Mouse (Mus musculus) heart, embryonic 11.5 days (tissue): ENCODE data around the gene Gm17509. TPM values are rescaled to one million over a fixed set of nuclear protein-coding genes. Genes with fewer than 3 reads are reported as not detected.

Experiments
- ATAC-seq: fragments of 200-750 bp; cut with Nextera tagmentation; replicated peaks from 2 replicates; pipeline ENCODE4 v1.8.0; 2017; ENCODE audit warnings: moderate library complexity; ENCODE audit not compliant: insufficient number of reproducible peaks, low FRiP score, low TSS enrichment
- H3K27ac ChIP-seq: fragments of 300-500 bp; sonication (generic); 2 replicates; pipeline ENCODE4 v1.5.1; 2014; ENCODE audit warnings: mild to moderate bottlenecking, low read depth, low read length
- H3K27me3 ChIP-seq: fragments of 300-500 bp; sonication (generic); 2 replicates; pipeline ENCODE4 v1.6.1; 2014; ENCODE audit warnings: mild to moderate bottlenecking, low read length, mixed read lengths; ENCODE audit not compliant: control insufficient read depth, insufficient read depth
- H3K36me3 ChIP-seq: fragments of 300-500 bp; sonication (generic); 2 replicates; pipeline ENCODE4 v1.6.1; 2014; ENCODE audit warnings: mild to moderate bottlenecking, low read length, moderate library complexity, mixed read lengths; ENCODE audit not compliant: control insufficient read depth, insufficient read depth
- H3K4me1 ChIP-seq: fragments of 300-500 bp; sonication (generic); 2 replicates; pipeline ENCODE4 v1.6.1; 2014; ENCODE audit warnings: low read length; ENCODE audit not compliant: control insufficient read depth, insufficient read depth
- H3K4me2 ChIP-seq: fragments of 300-500 bp; sonication (generic); 2 replicates; pipeline ENCODE4 v1.6.1; 2014; ENCODE audit warnings: mild to moderate bottlenecking, moderate library complexity
- H3K4me3 ChIP-seq: fragments of 300-500 bp; sonication (generic); 2 replicates; pipeline ENCODE4 v1.5.1; 2014; ENCODE audit warnings: low read depth, low read length
- H3K9ac ChIP-seq: fragments of 300-500 bp; sonication (generic); 2 replicates; pipeline ENCODE4 v1.6.1; 2014; ENCODE audit warnings: mild to moderate bottlenecking, low read depth, low read length, moderate library complexity
- H3K9me3 ChIP-seq: fragments of 300-500 bp; sonication (generic); replicated peaks from 2 replicates; pipeline ENCODE4 v1.6.1; 2016; ENCODE audit warnings: low read length; ENCODE audit not compliant: control insufficient read depth
- WGBS: fragments of 180-500 bp; shearing (Covaris S2); extraction: QIAGEN DNeasy Blood & Tissue Kit; methylation state at CpG from one replicate; pipeline ENCODE4 v1.1.7; 2014; ENCODE audit not compliant: insufficient replicate concordance; 5-methylcytosine and 5-hydroxymethylcytosine counted together
- polyA plus RNA-seq: library from polyadenylated mRNA; unstranded; fragments of >200 nt; fragmentation: Nextera tagmentation; extraction: Ambion mirVana; gene quantifications from 2 replicates; pipeline ENCODE4 v1.2.1, GENCODE M21; 2014

Gene Gm17509
- polyA plus RNA-seq, 1 experiment from 2014 or later, result 0.19 TPM

DNA sequence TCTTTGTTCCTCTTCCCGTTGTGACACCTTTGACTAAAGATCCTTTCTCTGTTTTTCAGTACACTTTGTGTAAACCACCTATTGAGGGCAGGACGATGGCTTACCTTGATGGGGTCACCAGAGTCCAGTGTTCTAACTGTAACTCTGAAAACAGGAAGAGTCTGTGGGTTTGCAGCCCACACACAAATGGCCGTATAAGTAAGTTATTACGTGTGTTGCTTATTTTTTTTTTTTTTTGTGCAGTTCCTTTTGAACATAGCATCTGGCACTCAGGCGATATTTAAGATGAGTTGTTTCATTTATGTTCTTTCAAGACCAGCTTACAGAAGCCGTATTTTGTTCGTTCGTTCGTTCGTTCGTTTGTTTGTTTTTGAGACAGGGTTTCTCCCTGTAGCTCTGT lies 3.3 kb downstream of the Gm17509 start:
- no peaks in the 10 kb centered on the region for H3K27me3 ChIP-seq
- no peak overlapping the region for H3K4me3 ChIP-seq
- no peak for ATAC-seq
- no peak overlapping the region for H3K4me2 ChIP-seq
- H3K9me3 ChIP-seq, result no peaks in the 10 kb centered on the region
- 57% methylated on average over 11 of the region's 11 CpGs for WGBS
- no peak overlapping the region for H3K27ac ChIP-seq
- no peak overlapping the region for H3K9ac ChIP-seq
- peaks cover 2% of the 10 kb centered on the region; the same call in 1 of the 2 replicates for H3K4me1 ChIP-seq
- H3K36me3 ChIP-seq, result no peaks in the 10 kb centered on the region

GRCm38 (mm10) chr13:117216752-117217363 lies 4.0 kb downstream of the Gm17509 start:
- 31% methylated on average over 9 of the region's 9 CpGs for WGBS
- Histone ChIP-seq H3K9ac (no peak overlapping the region), H3K27me3 (no peaks in the 10 kb centered on the region), H3K27ac (no peak overlapping the region), H3K4me3 (no peak overlapping the region), H3K9me3 (no peaks in the 10 kb centered on the region), H3K36me3 (no peaks in the 10 kb centered on the region), H3K4me1 (peaks cover 2% of the 10 kb centered on the region; the same call in 1 of the 2 replicates), H3K4me2 (no peak overlapping the region)
- ATAC-seq, result no peak

DNA sequence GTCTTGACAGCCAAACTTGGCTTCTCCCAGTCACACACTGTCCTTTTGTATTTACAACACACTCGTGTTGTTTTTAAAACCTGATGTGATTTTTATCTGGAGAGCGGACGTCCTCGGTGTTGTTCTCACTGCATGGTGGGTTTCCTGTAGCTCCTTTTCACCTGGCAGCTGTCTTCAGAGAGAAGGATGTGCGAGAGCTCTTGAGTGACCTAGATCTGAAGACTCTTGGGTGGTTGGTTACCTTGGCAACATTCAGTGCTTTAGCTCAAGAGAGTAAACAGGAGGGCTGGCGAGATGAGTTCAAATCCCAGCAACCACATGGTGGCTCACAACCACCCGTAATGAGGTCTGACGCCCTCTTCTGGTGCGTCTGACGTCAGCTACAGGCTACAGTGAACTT lies 4.7 kb downstream of the Gm17509 start:
- Histone ChIP-seq H3K4me2 (no peak overlapping the region), H3K4me3 (no peak overlapping the region), H3K9me3 (no peaks in the 10 kb centered on the region), H3K36me3 (no peaks in the 10 kb centered on the region), H3K27me3 (no peaks in the 10 kb centered on the region), H3K4me1 (no peaks in the 10 kb centered on the region), H3K9ac (no peak overlapping the region), H3K27ac (no peak overlapping the region)
- ATAC-seq, result no peak
- WGBS, result 20% methylated on average over 10 of the region's 10 CpGs

DNA sequence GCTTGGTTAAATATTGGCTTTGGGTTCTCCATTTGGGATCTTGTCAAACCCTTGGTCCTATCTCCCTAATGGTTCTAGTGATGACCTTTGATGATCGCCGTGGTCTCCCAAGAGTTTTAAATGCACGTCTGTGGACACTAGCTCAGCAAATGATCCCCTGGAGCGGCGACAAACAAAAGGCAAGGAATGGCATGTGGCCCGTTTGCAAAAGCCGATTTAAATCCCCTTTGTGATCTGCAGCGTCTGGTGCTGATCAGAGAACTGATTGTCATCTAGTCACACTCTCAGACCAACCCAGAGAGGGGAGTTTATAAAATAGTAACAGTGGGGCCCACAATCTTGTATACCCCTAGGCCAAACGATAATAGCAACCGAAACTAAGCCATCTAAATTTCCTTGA lies 5.4 kb downstream of the Gm17509 start:
- Histone ChIP-seq H3K9ac (no peak overlapping the region), H3K27ac (no peak overlapping the region), H3K9me3 (no peaks in the 10 kb centered on the region), H3K4me2 (no peak overlapping the region), H3K4me1 (no peaks in the 10 kb centered on the region), H3K4me3 (no peak overlapping the region), H3K36me3 (no peaks in the 10 kb centered on the region), H3K27me3 (no peaks in the 10 kb centered on the region)
- WGBS, result 11% methylated on average over 10 of the region's 10 CpGs
- no peak for ATAC-seq

DNA sequence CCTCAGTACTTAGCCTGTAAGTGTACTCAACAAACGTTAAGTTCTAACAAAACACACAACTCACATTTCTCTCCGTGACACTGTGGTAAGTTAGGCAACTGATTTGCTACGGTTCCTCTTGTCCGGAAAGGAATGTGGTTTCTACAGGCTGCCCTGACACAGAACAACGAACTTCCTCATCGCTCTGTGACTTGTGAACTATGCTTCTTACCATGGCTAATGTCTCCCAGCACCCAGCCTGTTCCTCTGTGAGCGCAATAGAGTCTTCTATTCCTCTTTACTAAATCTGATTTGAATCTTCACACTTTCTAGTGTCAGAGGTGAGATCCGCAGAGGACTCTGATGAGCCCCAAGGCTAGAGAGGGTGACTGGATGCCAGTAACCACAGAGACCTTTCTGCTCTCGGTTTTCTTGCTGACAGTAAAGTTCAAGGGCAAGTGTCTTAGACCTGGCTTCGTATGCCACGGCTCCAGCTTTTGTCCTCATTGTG lies 9.4 kb downstream of the Gm17509 start:
- Histone ChIP-seq H3K36me3 (no peaks in the 10 kb centered on the region), H3K27ac (no peak overlapping the region), H3K4me2 (no peak overlapping the region), H3K9ac (no peak overlapping the region), H3K9me3 (no peaks in the 10 kb centered on the region), H3K27me3 (no peaks in the 10 kb centered on the region), H3K4me3 (no peak overlapping the region), H3K4me1 (no peaks in the 10 kb centered on the region)
- 63% methylated on average over 11 of the region's 11 CpGs for WGBS
- ATAC-seq, result no peak

GRCm38 (mm10) chr13:117208236-117208635 lies 12.6 kb downstream of the Gm17509 start, which contains the start of gene Emb:
Gene Emb, plus strand, starts transcription at chr13:117208536.
- H3K9ac ChIP-seq, result no peak within 1 kb of the TSS
- no peak for ATAC-seq
- no peaks in the 10 kb centered on the region for H3K9me3 ChIP-seq
- no peaks in the 10 kb centered on the region for H3K36me3 ChIP-seq
- WGBS, result 29% methylated on average over 6 of the region's 6 CpGs
- no peak within 1 kb of the TSS for H3K4me2 ChIP-seq
- H3K4me3 ChIP-seq, result no peak within 1 kb of the TSS
- no peaks in the 10 kb centered on the region for H3K4me1 ChIP-seq
- H3K27ac ChIP-seq, result no peak within 1 kb of the TSS
- no peaks in the 10 kb centered on the region for H3K27me3 ChIP-seq

GRCm38 (mm10) chr13:117206066-117206465 lies 14.8 kb downstream of the Gm17509 start:
- no peak overlapping the region for H3K27ac ChIP-seq
- no peaks in the 10 kb centered on the region for H3K27me3 ChIP-seq
- H3K4me1 ChIP-seq, result no peaks in the 10 kb centered on the region
- H3K9me3 ChIP-seq, result no peaks in the 10 kb centered on the region
- H3K4me3 ChIP-seq, result no peak overlapping the region
- ATAC-seq, result no peak
- H3K36me3 ChIP-seq, result no peaks in the 10 kb centered on the region
- H3K4me2 ChIP-seq, result no peak overlapping the region
- no peak overlapping the region for H3K9ac ChIP-seq
- 87% methylated on average over 8 of the region's 8 CpGs for WGBS

GRCm38 (mm10) chr13:117204685-117205084 lies 16.2 kb downstream of the Gm17509 start:
- Histone ChIP-seq H3K27ac (no peak overlapping the region), H3K36me3 (no peaks in the 10 kb centered on the region), H3K4me2 (no peak overlapping the region), H3K9ac (no peak overlapping the region), H3K27me3 (no peaks in the 10 kb centered on the region), H3K4me1 (no peaks in the 10 kb centered on the region), H3K9me3 (no peaks in the 10 kb centered on the region), H3K4me3 (no peak overlapping the region)
- ATAC-seq, result no peak
- WGBS, result 89% methylated on average over 7 of the region's 7 CpGs
